Mouse (Mus musculus) erythroblast, embryonic 14.5 days (primary cell): ENCODE results near the gene Ahnak.

Experiments used
- GATA1 ChIP-seq: IDR thresholded peaks from 2 replicates; pipeline ENCODE4 v1.6.1; 2012; ENCODE audit warnings: low read length, inconsistent platforms, mixed read lengths
- TAL1 ChIP-seq: IDR thresholded peaks from 3 replicates; pipeline ENCODE4 v1.6.1; 2012; ENCODE audit warnings: low read length, inconsistent platforms, mixed read lengths

DNA sequence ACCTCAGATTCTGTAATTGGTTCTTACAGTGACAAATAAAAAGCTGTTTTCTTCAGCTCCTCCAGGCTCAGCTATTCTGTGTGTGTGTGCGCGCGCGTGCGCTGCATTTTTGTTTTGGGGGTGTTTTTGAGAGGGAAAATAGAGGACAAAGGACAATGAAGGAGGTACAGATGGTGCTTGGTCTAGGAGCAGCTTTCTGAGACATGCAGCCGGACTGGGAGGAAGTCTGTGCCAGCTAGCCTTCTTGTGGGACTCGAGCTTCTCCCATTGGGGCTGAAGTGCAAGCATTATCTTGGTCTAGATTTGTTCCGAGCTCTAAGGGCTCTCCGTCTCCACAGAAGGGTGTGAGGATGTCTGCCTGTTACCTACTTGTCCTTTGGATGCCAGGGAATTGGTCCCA, 36.8 kb upstream of the Ahnak start:
- TF ChIP-seq GATA1, result no peak
- no peak for TF ChIP-seq TAL1
